Mouse (Mus musculus): Measurements from ENCODE around the gene Il27ra. TPM values are rescaled to one million over a fixed set of nuclear protein-coding genes. Genes with fewer than 3 reads are reported as not detected.

Il27ra gene
- total RNA-seq, 1 experiment: 0.89 TPM

- in situ Hi-C loops (cut with MboI; ENCODE audit: low sequenced_read_pairs in 2 of 2, unreplicated experiment in 2 of 2): no loop called here
- Histone ChIP-seq H3K36me3 (ENCODE audit: control insufficient read depth, insufficient read depth, low read length, poor library complexity, severe bottlenecking) (no peaks in the 10 kb centered on the region), H3K9ac (ENCODE audit: insufficient read depth, low read depth, low read length, poor library complexity, severe bottlenecking) (no peak overlapping the region), H3K9me3 (ENCODE audit: control insufficient read depth, insufficient read depth, low read depth, low read length) (no peaks in the 10 kb centered on the region), H3K27ac (ENCODE audit: insufficient read depth, low read depth, low read length, poor library complexity, severe bottlenecking) (no peak overlapping the region), H3K4me1 (ENCODE audit: control insufficient read depth in 2 of 2, insufficient read depth in 2 of 2, low read length in 2 of 2, poor library complexity in 1 of 2) (peaks cover 3 to 13% of the 10 kb centered on the region in 2 experiments; a peak in 3 of 4 replicates), H3K4me3 (ENCODE audit: insufficient read depth in 1 of 2, low read depth in 1 of 2, low read length in 2 of 2, poor library complexity in 1 of 2, severe bottlenecking in 1 of 2) (no peak overlapping the region)
- TF ChIP-seq ZC3H11A (IDR thresholded peaks at IDR 0.05; ENCODE audit: borderline replicate concordance, low read depth, low read length): no peak
- TF ChIP-seq CHD2 (IDR thresholded peaks at IDR 0.05; ENCODE audit: low read depth, low read length): no peak
- TF ChIP-seq MAFK (IDR thresholded peaks at IDR 0.05; ENCODE audit: insufficient read depth, low read depth, low read length): no peak
- no peak for TF ChIP-seq ZNF384 (IDR thresholded peaks at IDR 0.05; ENCODE audit: low read depth, low read length)
- TF ChIP-seq HCFC1 (IDR thresholded peaks at IDR 0.05; ENCODE audit: borderline replicate concordance, insufficient read depth, low read length): no peak
- no peak for DNase-seq (ENCODE audit: low read depth, low spot score)
Measured at GRCm38 (mm10) chr8:84068316-84069035, 26.1 kb upstream of the Il27ra start.

DNA sequence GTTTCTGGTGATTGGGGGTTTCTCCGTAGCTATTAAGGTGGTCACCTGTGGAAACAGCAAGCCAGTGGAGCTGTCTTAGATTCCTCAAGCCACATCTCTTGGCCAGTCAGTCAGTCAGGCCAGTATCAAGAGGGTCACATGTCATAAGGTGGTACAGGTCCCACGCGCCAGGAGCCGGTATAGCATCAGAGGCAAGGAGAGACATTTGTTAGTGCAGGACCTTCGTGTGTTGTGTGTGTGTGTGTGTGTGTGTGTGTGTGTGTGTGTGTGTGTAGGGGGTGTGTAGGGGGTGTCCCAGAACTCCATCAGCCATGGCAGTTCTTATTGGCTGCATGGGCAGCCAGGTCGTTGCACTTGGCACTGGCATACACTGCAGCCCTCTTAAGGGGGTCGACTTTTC is 25.5 kb upstream of the Il27ra start:
- H3K9ac ChIP-seq (ENCODE audit: insufficient read depth, low read depth, low read length, poor library complexity, severe bottlenecking): peak overlapping the region; percentile 45
- in situ Hi-C loops (cut with MboI; ENCODE audit: low sequenced_read_pairs in 2 of 2, unreplicated experiment in 2 of 2): no loop called here
- peaks cover 3 to 12% of the 10 kb centered on the region in 2 experiments; a peak in 3 of 4 replicates for H3K4me1 ChIP-seq (ENCODE audit: control insufficient read depth in 2 of 2, insufficient read depth in 2 of 2, low read length in 2 of 2, poor library complexity in 1 of 2)
- H3K27ac ChIP-seq (ENCODE audit: insufficient read depth, low read depth, low read length, poor library complexity, severe bottlenecking): no peak overlapping the region
- no peaks in the 10 kb centered on the region for H3K9me3 ChIP-seq (ENCODE audit: control insufficient read depth, insufficient read depth, low read depth, low read length)
- H3K4me3 ChIP-seq (ENCODE audit: insufficient read depth in 1 of 2, low read depth in 1 of 2, low read length in 2 of 2, poor library complexity in 1 of 2, severe bottlenecking in 1 of 2): peak overlapping the region; percentile 49 to 99; a peak in 2 of 4 replicates
- no peaks in the 10 kb centered on the region for H3K36me3 ChIP-seq (ENCODE audit: control insufficient read depth, insufficient read depth, low read length, poor library complexity, severe bottlenecking)
- DNase-seq (ENCODE audit: low read depth, low spot score): no peak
- TF ChIP-seq CHD2 (IDR thresholded peaks at IDR 0.05; ENCODE audit: low read depth, low read length) (no peak), MAFK (IDR thresholded peaks at IDR 0.05; ENCODE audit: insufficient read depth, low read depth, low read length) (no peak), ZNF384 (IDR thresholded peaks at IDR 0.05; ENCODE audit: low read depth, low read length) (no peak), HCFC1 (IDR thresholded peaks at IDR 0.05; ENCODE audit: borderline replicate concordance, insufficient read depth, low read length) (no peak), ZC3H11A (IDR thresholded peaks at IDR 0.05; ENCODE audit: borderline replicate concordance, low read depth, low read length) (no peak)

DNA sequence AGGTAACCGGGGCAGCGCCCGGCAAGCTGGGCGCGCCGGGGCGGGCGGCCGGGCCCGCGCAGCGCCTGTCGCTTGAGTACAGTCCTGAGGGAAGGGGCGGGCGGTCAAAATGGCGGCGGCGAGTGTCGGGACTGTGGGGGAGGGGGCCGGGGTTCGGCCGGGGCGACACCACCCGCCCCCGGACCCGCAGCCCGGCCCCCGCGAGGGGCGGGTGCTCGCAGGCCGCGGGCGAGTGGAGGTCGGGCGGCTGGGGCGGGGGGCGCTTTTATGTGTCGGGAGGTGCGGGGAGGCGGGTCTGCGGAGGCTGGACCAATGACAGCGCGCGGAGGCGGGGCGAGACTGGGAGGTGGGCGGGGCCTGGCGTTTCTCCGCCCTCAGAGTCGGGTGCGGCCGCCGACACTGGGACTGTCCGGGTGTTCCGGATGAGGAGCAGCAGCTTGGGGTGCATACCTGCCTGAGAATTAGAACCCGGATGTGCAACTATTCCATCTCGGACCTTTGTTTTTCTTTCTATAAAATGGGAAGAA is 24.7 kb upstream of the Il27ra start:
- H3K9me3 ChIP-seq (ENCODE audit: control insufficient read depth, insufficient read depth, low read depth, low read length): no peaks in the 10 kb centered on the region
- peak overlapping the region; percentile 49 to 99 for H3K4me3 ChIP-seq (ENCODE audit: insufficient read depth in 1 of 2, low read depth in 1 of 2, low read length in 2 of 2, poor library complexity in 1 of 2, severe bottlenecking in 1 of 2)
- no peak for TF ChIP-seq HCFC1 (IDR thresholded peaks at IDR 0.05; ENCODE audit: borderline replicate concordance, insufficient read depth, low read length)
- no peak for TF ChIP-seq MAFK (IDR thresholded peaks at IDR 0.05; ENCODE audit: insufficient read depth, low read depth, low read length)
- TF ChIP-seq CHD2 (IDR thresholded peaks at IDR 0.05; ENCODE audit: low read depth, low read length): no peak
- TF ChIP-seq ZNF384 (IDR thresholded peaks at IDR 0.05; ENCODE audit: low read depth, low read length): no peak
- no peak for TF ChIP-seq ZC3H11A (IDR thresholded peaks at IDR 0.05; ENCODE audit: borderline replicate concordance, low read depth, low read length)
- in situ Hi-C loops (cut with MboI; ENCODE audit: low sequenced_read_pairs in 2 of 2, unreplicated experiment in 2 of 2): no loop called here
- peaks cover 3 to 10% of the 10 kb centered on the region in 2 experiments; a peak in 3 of 4 replicates for H3K4me1 ChIP-seq (ENCODE audit: control insufficient read depth in 2 of 2, insufficient read depth in 2 of 2, low read length in 2 of 2, poor library complexity in 1 of 2)
- H3K27ac ChIP-seq (ENCODE audit: insufficient read depth, low read depth, low read length, poor library complexity, severe bottlenecking): peak overlapping the region; percentile 99
- H3K9ac ChIP-seq (ENCODE audit: insufficient read depth, low read depth, low read length, poor library complexity, severe bottlenecking): peak overlapping the region; percentile 98
- peak; percentile 69 for DNase-seq (ENCODE audit: low read depth, low spot score)
- H3K36me3 ChIP-seq (ENCODE audit: control insufficient read depth, insufficient read depth, low read length, poor library complexity, severe bottlenecking): no peaks in the 10 kb centered on the region

DNA sequence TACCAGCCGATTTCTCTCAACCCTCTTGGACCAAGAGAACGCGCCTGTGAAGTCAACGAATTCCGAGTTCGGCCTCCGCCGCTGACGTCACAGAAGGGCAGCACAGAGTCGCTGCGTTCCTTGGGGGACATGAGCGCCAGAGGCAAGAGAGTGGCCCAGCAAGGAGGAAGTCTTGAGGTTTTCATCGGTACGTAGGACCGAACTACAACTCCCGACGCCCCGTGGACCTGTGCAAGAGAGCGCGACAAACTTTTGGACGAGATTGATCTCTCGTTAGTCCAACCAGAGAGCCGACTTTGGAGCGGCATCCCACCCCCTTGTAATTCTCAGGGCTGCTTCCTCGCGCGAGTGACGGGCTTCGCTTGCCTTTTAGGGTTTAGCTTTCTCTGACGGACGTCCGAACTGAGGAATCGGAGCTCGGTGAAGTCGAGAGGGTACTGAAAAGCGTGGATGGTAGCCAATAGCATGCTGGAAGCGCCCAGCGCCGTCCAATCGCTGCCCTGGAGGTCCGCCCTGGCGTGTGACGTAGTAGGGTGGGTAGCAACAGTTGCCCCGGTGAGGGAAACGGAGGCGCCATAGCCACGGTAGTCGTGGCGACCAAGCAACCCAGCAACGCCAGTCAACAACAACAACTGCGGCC is 24.0 kb upstream of the Il27ra start, which contains the start of gene Rfx1:
Gene Rfx1 (plus strand): TSS at position 544 of the 640 bp plus-strand sequence.
- in situ Hi-C loops (cut with MboI; ENCODE audit: low sequenced_read_pairs in 2 of 2, unreplicated experiment in 2 of 2): no loop called here
- H3K36me3 ChIP-seq (ENCODE audit: control insufficient read depth, insufficient read depth, low read length, poor library complexity, severe bottlenecking): no peaks in the 10 kb centered on the region

More for the DNA sequence above, 24.0 kb upstream of the Il27ra start, which contains the start of gene Rfx1:
- Histone ChIP-seq H3K4me3 (ENCODE audit: insufficient read depth in 1 of 2, low read depth in 1 of 2, low read length in 2 of 2, poor library complexity in 1 of 2, severe bottlenecking in 1 of 2) (peak within 1 kb of the TSS; percentile 68 to 99), H3K9me3 (ENCODE audit: control insufficient read depth, insufficient read depth, low read depth, low read length) (no peaks in the 10 kb centered on the region), H3K27ac (ENCODE audit: insufficient read depth, low read depth, low read length, poor library complexity, severe bottlenecking) (peak within 1 kb of the TSS; percentile 99), H3K9ac (ENCODE audit: insufficient read depth, low read depth, low read length, poor library complexity, severe bottlenecking) (peak within 1 kb of the TSS; percentile 98), H3K4me1 (ENCODE audit: control insufficient read depth in 2 of 2, insufficient read depth in 2 of 2, low read length in 2 of 2, poor library complexity in 1 of 2) (peaks cover 3 to 10% of the 10 kb centered on the region in 2 experiments; a peak in 3 of 4 replicates)
- DNase-seq (ENCODE audit: low read depth, low spot score): peak; percentile 99
- TF ChIP-seq ZNF384 (IDR thresholded peaks at IDR 0.05; ENCODE audit: low read depth, low read length) (no peak), ZC3H11A (IDR thresholded peaks at IDR 0.05; ENCODE audit: borderline replicate concordance, low read depth, low read length) (no peak), CHD2 (IDR thresholded peaks at IDR 0.05; ENCODE audit: low read depth, low read length) (peak; percentile 98), MAFK (IDR thresholded peaks at IDR 0.05; ENCODE audit: insufficient read depth, low read depth, low read length) (no peak), HCFC1 (IDR thresholded peaks at IDR 0.05; ENCODE audit: borderline replicate concordance, insufficient read depth, low read length) (peak; percentile 99)

Data from ES-E14 (cell line).